Mouse (Mus musculus): ENCODE data around the gene Prss57.
"Not testable (repeated sequence)": the region's sequence is repeated elsewhere in the genome, so short reads cannot be mapped to it uniquely, and the experiment has no call there.

Gene Prss57

GRCm38 (mm10) chr10:79781139-79781538, 9.6 kb downstream of the Prss57 start:
- DNase-seq (ENCODE audit: low spot score in 2 of 2): peak in 1 of 2 experiments; percentile 17

- DNase-seq (ENCODE audit: low spot score in 2 of 2): peak in 1 of 2 experiments; percentile 83
These were observed 10.1 kb downstream of the Prss57 start for GRCm38 (mm10) chr10:79780664-79781015.

- peak; percentile 89 to 95 for DNase-seq (ENCODE audit: low spot score in 2 of 2)
These were observed 10.7 kb downstream of the Prss57 start for GRCm38 (mm10) chr10:79779784-79780663.

- DNase-seq (ENCODE audit: low spot score in 2 of 2): no peak
These were observed 11.6 kb downstream of the Prss57 start for GRCm38 (mm10) chr10:79779193-79779592.

- DNase-seq (ENCODE audit: low spot score in 2 of 2): peak in 1 of 2 experiments; percentile 6
These were observed 12.8 kb downstream of the Prss57 start for GRCm38 (mm10) chr10:79778006-79778405.

GRCm38 (mm10) chr10:79777103-79777531, 13.6 kb downstream of the Prss57 start, which contains the start of gene Fstl3:
Gene Fstl3 (plus strand): TSS chr10:79777272.
- DNase-seq (ENCODE audit: low spot score in 2 of 2): no peak

- no peak for DNase-seq (ENCODE audit: low spot score in 2 of 2)
These were observed 16.1 kb downstream of the Prss57 start for GRCm38 (mm10) chr10:79774486-79775279.

- no peak for DNase-seq (ENCODE audit: low spot score in 2 of 2)
These were observed 17.6 kb downstream of the Prss57 start for GRCm38 (mm10) chr10:79773208-79773607.

- no peak for DNase-seq (ENCODE audit: low spot score in 2 of 2)
These were observed 18.4 kb downstream of the Prss57 start for GRCm38 (mm10) chr10:79772320-79772719.

GRCm38 (mm10) chr10:79769329-79769728, 21.4 kb downstream of the Prss57 start:
- DNase-seq (ENCODE audit: low spot score in 2 of 2): no peak

GRCm38 (mm10) chr10:79768400-79768799, 22.4 kb downstream of the Prss57 start:
- DNase-seq (ENCODE audit: low spot score in 2 of 2): peak; percentile 62 to 80

GRCm38 (mm10) chr10:79767372-79768244, 23.2 kb downstream of the Prss57 start:
- peak; percentile 72 to 85 for DNase-seq (ENCODE audit: low spot score in 2 of 2)

- peak; percentile 100 for DNase-seq (ENCODE audit: low spot score in 2 of 2)
These were observed 24.0 kb downstream of the Prss57 start, which contains the start of gene Rnf126 for GRCm38 (mm10) chr10:79766508-79767325. Gene Rnf126 (minus strand): TSS chr10:79766952.

- no peak for DNase-seq (ENCODE audit: low spot score in 2 of 2)
These were observed 24.7 kb downstream of the Prss57 start for GRCm38 (mm10) chr10:79766001-79766507.

- no peak for DNase-seq (ENCODE audit: low spot score in 2 of 2)
These were observed 25.5 kb downstream of the Prss57 start for GRCm38 (mm10) chr10:79765228-79765745.

- DNase-seq (ENCODE audit: low spot score in 2 of 2): no peak
These were observed 26.5 kb downstream of the Prss57 start for GRCm38 (mm10) chr10:79764234-79764633.

- DNase-seq (ENCODE audit: low spot score in 2 of 2): no peak
These were observed 27.9 kb downstream of the Prss57 start for GRCm38 (mm10) chr10:79762875-79763274.

GRCm38 (mm10) chr10:79760603-79761143, 30.1 kb downstream of the Prss57 start:
- no peak for DNase-seq (ENCODE audit: low spot score in 2 of 2)

- DNase-seq (ENCODE audit: low spot score in 2 of 2): not testable (repeated sequence)
These were observed 31.1 kb downstream of the Prss57 start for GRCm38 (mm10) chr10:79759675-79760074.

- no peak for DNase-seq (ENCODE audit: low spot score in 2 of 2)
These were observed 34.1 kb downstream of the Prss57 start for GRCm38 (mm10) chr10:79756660-79757059.
